Mouse (Mus musculus): ENCODE results near the gene Utp18.

- no peak for TF ChIP-seq CTCF (IDR thresholded peaks at IDR 0.05; ENCODE audit: low read depth, low read length)
- no peak for TF ChIP-seq POLR2A (IDR thresholded peaks at IDR 0.05; ENCODE audit: insufficient read depth, low read length)
Observed at GRCm38 (mm10) chr11:93885572-93886410, at the start of gene Utp18, which contains the start of gene Mbtd1.
